7 mouse cellular contexts compared by ENCODE assay signal in the genomic region with DNA sequence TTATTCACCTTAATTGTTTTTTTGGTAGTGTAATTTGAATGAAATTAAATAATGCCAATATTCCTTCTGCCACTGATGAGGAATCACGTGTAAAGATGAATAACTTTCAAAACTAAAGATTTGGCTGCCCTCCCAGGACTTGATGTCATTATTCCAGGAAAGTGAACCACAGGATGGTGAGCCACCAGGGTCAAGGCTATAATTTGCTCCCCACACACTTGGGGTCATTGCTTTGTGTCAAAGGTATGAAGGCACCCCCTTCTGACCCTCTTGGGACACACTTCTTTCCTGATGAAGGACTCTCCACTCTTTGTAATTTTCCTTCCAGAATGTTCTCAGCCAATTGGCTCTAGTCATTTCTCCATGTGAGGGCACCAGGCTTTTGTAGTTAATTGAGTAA.
"Had no signal": no experiment of that assay in that cellular context is flagged by ENCODE, and none has a peak within 500 bp of the region (broad histone marks: within the 10 kb centered on the region; RNA-seq: fewer than 3 reads in every experiment).

No protein-coding gene starts in this region.

- DNase-seq: lung, adult 2 months; lung, postnatal 14 days; lung, postnatal 36 days; right cerebral cortex, postnatal 14 days; thymus, adult 2 months; thymus, postnatal 25 days; thymus, postnatal 4 days had no signal
